Mouse (Mus musculus): ENCODE measurements around the gene Rapgef2. TPM values are rescaled to one million over a fixed set of nuclear protein-coding genes. Genes with fewer than 3 reads are reported as not detected.
A peak's percentile ranks its signal among the peaks of the same experiment; 100 is the strongest.

Gene Rapgef2
- polyA plus RNA-seq, 2 experiments = 7.6 to 12.5 TPM

GRCm38 (mm10) chr3:79234485-79234884 lies 51.8 kb downstream of the Rapgef2 start:
- H3K4me3 ChIP-seq (replicated peaks; ENCODE audit: low read length) = no peak overlapping the region
- WGBS = 69% methylated on average over 3 of the region's 3 CpGs
- no peaks in the 10 kb centered on the region for H3K36me3 ChIP-seq (ENCODE audit: control insufficient read depth, insufficient read depth, low read length)
- no peaks in the 10 kb centered on the region for H3K9me3 ChIP-seq (ENCODE audit: control insufficient read depth, low read length)
- no peak overlapping the region for H3K9ac ChIP-seq (ENCODE audit: low read depth, low read length, severe bottlenecking)
- TF ChIP-seq POLR2A (IDR thresholded peaks at IDR 0.05; ENCODE audit: borderline replicate concordance, extremely low read depth, insufficient read depth, insufficient read length) = no peak
- no peak for ATAC-seq (ENCODE audit: low FRiP score, low read depth)
- no peak for DNase-seq (ENCODE audit: low spot score)
- H3K27me3 ChIP-seq (ENCODE audit: control insufficient read depth, insufficient read depth, low read length) = no peaks in the 10 kb centered on the region
- no peak overlapping the region for H3K27ac ChIP-seq (replicated peaks; ENCODE audit: low read depth, low read length)
- H3K4me1 ChIP-seq (ENCODE audit: control insufficient read depth, insufficient read depth, low read length) = peaks cover 9% of the 10 kb centered on the region; the same call in 1 of the 2 replicates
- no peak overlapping the region for H3K4me2 ChIP-seq (replicated peaks; ENCODE audit: low read depth, low read length, severe bottlenecking)

DNA sequence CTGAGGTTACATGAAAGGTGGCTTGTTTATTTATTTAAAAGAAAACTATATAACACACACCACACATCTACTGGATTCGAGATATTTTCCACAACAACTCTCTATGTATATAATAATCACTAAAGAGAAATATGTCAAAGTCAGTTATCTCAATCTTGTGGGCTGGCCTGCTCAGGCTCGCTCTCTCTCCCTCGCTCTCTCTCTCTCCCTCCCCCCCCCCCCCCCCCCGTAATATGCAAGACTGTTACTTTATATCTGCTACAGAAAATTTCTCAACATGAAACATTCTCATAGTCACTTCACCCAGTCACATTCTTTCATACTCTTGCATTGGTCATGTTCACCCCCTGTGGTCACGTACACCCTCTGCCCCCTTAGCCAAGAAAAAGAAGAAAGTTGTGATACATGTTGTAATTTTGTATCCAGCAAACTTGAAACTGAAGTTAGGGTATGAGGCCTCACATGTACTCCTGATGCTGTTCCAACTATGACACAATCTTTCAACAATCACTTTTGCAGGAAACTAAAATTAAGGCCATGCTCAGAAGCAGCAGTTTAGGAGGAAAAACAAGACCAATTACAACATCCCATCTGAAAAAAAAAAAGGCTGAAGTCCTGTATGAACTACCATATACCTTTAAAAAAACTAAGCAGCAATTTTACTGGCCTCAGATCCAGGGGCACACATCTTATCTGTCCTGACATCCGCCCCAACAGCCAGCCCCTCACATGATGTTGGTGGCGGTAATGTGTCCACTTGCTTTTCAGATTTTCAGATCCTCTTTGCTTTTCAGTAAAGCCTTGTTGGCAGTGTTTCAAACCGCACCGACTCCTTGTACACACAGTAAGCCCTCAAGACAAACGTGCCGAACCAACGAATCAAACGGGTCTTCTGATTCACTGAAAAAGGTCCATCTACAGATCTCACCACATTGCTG lies 52.6 kb downstream of the Rapgef2 start:
- no peak for DNase-seq (ENCODE audit: low spot score)
- Histone ChIP-seq H3K9me3 (ENCODE audit: control insufficient read depth, low read length) (no peaks in the 10 kb centered on the region), H3K4me2 (replicated peaks; ENCODE audit: low read depth, low read length, severe bottlenecking) (no peak overlapping the region), H3K27ac (replicated peaks; ENCODE audit: low read depth, low read length) (peak overlapping the region; percentile 50; the same call in 1 of the 2 replicates), H3K9ac (ENCODE audit: low read depth, low read length, severe bottlenecking) (no peak overlapping the region), H3K4me3 (replicated peaks; ENCODE audit: low read length) (no peak overlapping the region), H3K4me1 (ENCODE audit: control insufficient read depth, insufficient read depth, low read length) (peaks cover 9% of the 10 kb centered on the region; the same call in 1 of the 2 replicates), H3K36me3 (ENCODE audit: control insufficient read depth, insufficient read depth, low read length) (no peaks in the 10 kb centered on the region), H3K27me3 (ENCODE audit: control insufficient read depth, insufficient read depth, low read length) (no peaks in the 10 kb centered on the region)
- TF ChIP-seq POLR2A (IDR thresholded peaks at IDR 0.05; ENCODE audit: borderline replicate concordance, extremely low read depth, insufficient read depth, insufficient read length) = no peak
- no peak for ATAC-seq (ENCODE audit: low FRiP score, low read depth)
- WGBS = 73% methylated on average over 13 of the region's 13 CpGs

DNA sequence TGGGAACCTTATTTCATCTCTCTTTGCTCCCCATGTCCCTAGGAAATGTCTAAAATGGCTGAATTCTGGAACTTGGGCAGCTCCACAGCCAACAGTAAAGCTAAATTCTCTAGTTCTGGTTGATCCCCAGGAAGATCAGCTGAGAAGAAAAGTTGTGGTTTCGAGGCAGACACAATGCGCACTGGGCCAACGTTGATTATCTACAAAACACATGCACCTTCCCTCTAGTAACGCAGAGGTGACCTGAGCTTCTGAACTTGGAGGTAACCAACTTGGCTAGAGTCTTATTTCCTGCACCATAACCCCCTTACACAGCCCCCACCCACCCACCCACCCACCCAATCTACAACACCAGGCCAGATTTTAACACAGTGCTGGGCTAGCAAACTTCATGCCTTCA lies 55.6 kb downstream of the Rapgef2 start:
- H3K9ac ChIP-seq (ENCODE audit: low read depth, low read length, severe bottlenecking) = no peak overlapping the region
- TF ChIP-seq POLR2A (IDR thresholded peaks at IDR 0.05; ENCODE audit: borderline replicate concordance, extremely low read depth, insufficient read depth, insufficient read length) = no peak
- ATAC-seq (ENCODE audit: low FRiP score, low read depth) = no peak
- no peaks in the 10 kb centered on the region for H3K36me3 ChIP-seq (ENCODE audit: control insufficient read depth, insufficient read depth, low read length)
- H3K4me1 ChIP-seq (ENCODE audit: control insufficient read depth, insufficient read depth, low read length) = no peaks in the 10 kb centered on the region; the same call in 1 of the 2 replicates
- no peak overlapping the region for H3K27ac ChIP-seq (replicated peaks; ENCODE audit: low read depth, low read length)
- DNase-seq (ENCODE audit: low spot score) = no peak
- H3K27me3 ChIP-seq (ENCODE audit: control insufficient read depth, insufficient read depth, low read length) = no peaks in the 10 kb centered on the region
- no peak overlapping the region for H3K4me3 ChIP-seq (replicated peaks; ENCODE audit: low read length)
- no peak overlapping the region for H3K4me2 ChIP-seq (replicated peaks; ENCODE audit: low read depth, low read length, severe bottlenecking)
- 96% methylated on average over 4 of the region's 4 CpGs for WGBS
- no peaks in the 10 kb centered on the region for H3K9me3 ChIP-seq (ENCODE audit: control insufficient read depth, low read length)

- Histone ChIP-seq H3K9me3 (ENCODE audit: control insufficient read depth, low read length) (no peaks in the 10 kb centered on the region), H3K27ac (replicated peaks; ENCODE audit: low read depth, low read length) (no peak overlapping the region), H3K4me3 (replicated peaks; ENCODE audit: low read length) (no peak overlapping the region), H3K36me3 (ENCODE audit: control insufficient read depth, insufficient read depth, low read length) (no peaks in the 10 kb centered on the region), H3K4me2 (replicated peaks; ENCODE audit: low read depth, low read length, severe bottlenecking) (no peak overlapping the region), H3K9ac (ENCODE audit: low read depth, low read length, severe bottlenecking) (no peak overlapping the region), H3K27me3 (ENCODE audit: control insufficient read depth, insufficient read depth, low read length) (no peaks in the 10 kb centered on the region), H3K4me1 (ENCODE audit: control insufficient read depth, insufficient read depth, low read length) (no peaks in the 10 kb centered on the region)
- ATAC-seq (ENCODE audit: low FRiP score, low read depth) (no peak), DNase-seq (ENCODE audit: low spot score) (no peak)
- WGBS = 65% methylated on average over 6 of the region's 6 CpGs
- no peak for TF ChIP-seq POLR2A (IDR thresholded peaks at IDR 0.05; ENCODE audit: borderline replicate concordance, extremely low read depth, insufficient read depth, insufficient read length)
These were observed 56.8 kb downstream of the Rapgef2 start for GRCm38 (mm10) chr3:79229546-79229945.

- H3K4me1 ChIP-seq (ENCODE audit: control insufficient read depth, insufficient read depth, low read length) = no peaks in the 10 kb centered on the region
- H3K36me3 ChIP-seq (ENCODE audit: control insufficient read depth, insufficient read depth, low read length) = no peaks in the 10 kb centered on the region
- ATAC-seq (ENCODE audit: low FRiP score, low read depth) (no peak), DNase-seq (ENCODE audit: low spot score) (no peak)
- H3K27me3 ChIP-seq (ENCODE audit: control insufficient read depth, insufficient read depth, low read length) = no peaks in the 10 kb centered on the region
- H3K4me3 ChIP-seq (replicated peaks; ENCODE audit: low read length) = no peak overlapping the region
- H3K9ac ChIP-seq (ENCODE audit: low read depth, low read length, severe bottlenecking) = no peak overlapping the region
- no peak overlapping the region for H3K27ac ChIP-seq (replicated peaks; ENCODE audit: low read depth, low read length)
- H3K9me3 ChIP-seq (ENCODE audit: control insufficient read depth, low read length) = no peaks in the 10 kb centered on the region
- no peak overlapping the region for H3K4me2 ChIP-seq (replicated peaks; ENCODE audit: low read depth, low read length, severe bottlenecking)
- no peak for TF ChIP-seq POLR2A (IDR thresholded peaks at IDR 0.05; ENCODE audit: borderline replicate concordance, extremely low read depth, insufficient read depth, insufficient read length)
These were observed 58.0 kb downstream of the Rapgef2 start for GRCm38 (mm10) chr3:79228304-79228703.

All from limb, embryonic 14.5 days (tissue).